Mouse (Mus musculus) monocyte, adult 2 months (primary cell): ENCODE results near the gene Eml6.
"Not testable (repeated sequence)": the region's sequence is repeated elsewhere in the genome, so short reads cannot be mapped to it uniquely, and the experiment has no call there.

Experiments used
- DNase-seq, 2 experiments: peaks; one replicate each; pipeline ENCODE4 v3.0.0; 2022; ENCODE audit warnings: low spot score in 2 of 2, low read depth in 1 of 2

The Eml6 gene

GRCm38 (mm10) chr11:29861040-29861439, 164.8 kb downstream of the Eml6 start:
- DNase-seq = no peak

- DNase-seq = no peak
Observed at GRCm38 (mm10) chr11:29840606-29841227, 185.1 kb downstream of the Eml6 start.

- DNase-seq = no peak
Observed at GRCm38 (mm10) chr11:29839781-29840180, 186.1 kb downstream of the Eml6 start.

GRCm38 (mm10) chr11:29837066-29837465, 188.8 kb downstream of the Eml6 start:
- no peak for DNase-seq

GRCm38 (mm10) chr11:29827729-29828128, 198.1 kb downstream of the Eml6 start:
- no peak for DNase-seq

- no peak for DNase-seq
Observed at GRCm38 (mm10) chr11:29826001-29826400, 199.8 kb downstream of the Eml6 start.

- DNase-seq = not testable (repeated sequence)
Observed at GRCm38 (mm10) chr11:29825271-29825718, 200.5 kb downstream of the Eml6 start, which contains the start of gene 4931440F15Rik. TSS of gene 4931440F15Rik (minus strand) at chr11:29825668.

GRCm38 (mm10) chr11:29824474-29825270, 201.2 kb downstream of the Eml6 start:
- DNase-seq = not testable (repeated sequence)

- DNase-seq = no peak
Observed at GRCm38 (mm10) chr11:29823141-29823540, 202.7 kb downstream of the Eml6 start.

GRCm38 (mm10) chr11:29815670-29816069, 210.2 kb downstream of the Eml6 start:
- no peak for DNase-seq

GRCm38 (mm10) chr11:29815261-29815660, 210.6 kb downstream of the Eml6 start:
- no peak for DNase-seq

- no peak for DNase-seq
Observed at GRCm38 (mm10) chr11:29813267-29813666, 212.6 kb downstream of the Eml6 start.

- no peak for DNase-seq
Observed at GRCm38 (mm10) chr11:29812475-29812874, 213.4 kb downstream of the Eml6 start.

GRCm38 (mm10) chr11:29810324-29810723, 215.5 kb downstream of the Eml6 start:
- DNase-seq = no peak

- DNase-seq = no peak
Observed at GRCm38 (mm10) chr11:29808981-29809589, 216.7 kb downstream of the Eml6 start.

GRCm38 (mm10) chr11:29808173-29808980, 217.5 kb downstream of the Eml6 start:
- DNase-seq = no peak

GRCm38 (mm10) chr11:29807325-29807724, 218.5 kb downstream of the Eml6 start:
- no peak for DNase-seq

GRCm38 (mm10) chr11:29801432-29802427, 224.1 kb downstream of the Eml6 start:
- DNase-seq = no peak

GRCm38 (mm10) chr11:29799839-29800238, 226.0 kb downstream of the Eml6 start:
- no peak for DNase-seq

GRCm38 (mm10) chr11:29795106-29795505, 230.7 kb downstream of the Eml6 start:
- DNase-seq = no peak
